Mouse (Mus musculus) gastrocnemius, postnatal 4 days (tissue): Measurements from ENCODE around the gene Brf1. TPM values are rescaled to one million over a fixed set of nuclear protein-coding genes. Genes with fewer than 3 reads are reported as not detected.
A peak's percentile ranks its signal among the peaks of the same experiment; 100 is the strongest.

Experiments
- DNase-seq, 2 experiments: peaks; one replicate each; pipeline ENCODE4 v3.0.0; 2021 to 2022; ENCODE audit warnings: low spot score in 2 of 2, mixed read lengths in 2 of 2
- total RNA-seq, 2 experiments: library from RNA; stranded (reverse); gene quantifications; 2 replicates each; pipeline ENCODE4 v1.2.3; 2021

The Brf1 gene
- total RNA-seq, 2 experiments from 2014 or later: 44.2 to 52.2 TPM

DNA sequence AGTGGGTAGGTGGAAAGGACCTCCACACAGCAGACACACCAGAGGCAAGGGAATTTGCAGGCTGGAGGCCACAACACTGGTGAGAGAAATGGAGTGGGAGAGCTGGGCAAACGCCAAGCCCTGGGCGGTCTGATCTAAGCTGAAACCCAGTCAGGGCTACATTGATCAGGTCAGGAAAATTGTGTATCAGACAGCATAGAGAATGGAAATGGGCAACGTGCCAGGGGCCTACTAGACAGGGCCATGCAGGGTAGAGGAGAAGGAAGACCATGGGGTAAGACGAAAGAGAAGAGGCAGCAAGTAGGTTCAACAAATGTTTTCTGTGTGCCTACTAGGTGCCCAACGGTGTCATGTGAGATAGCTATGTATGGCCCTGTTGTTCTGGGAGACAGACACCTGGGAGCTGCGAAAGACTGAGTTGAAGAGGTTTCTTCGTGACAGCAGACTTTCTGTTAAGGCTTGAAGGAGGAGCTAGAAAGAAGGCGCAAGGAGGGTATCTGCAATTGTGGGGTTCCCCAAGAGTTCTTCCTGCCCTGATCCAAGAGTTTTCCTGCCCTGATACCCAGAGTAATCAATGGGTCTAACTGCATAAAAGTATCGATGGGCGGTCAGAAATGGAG, 59.2 kb downstream of the Brf1 start:
- DNase-seq: no peak

DNA sequence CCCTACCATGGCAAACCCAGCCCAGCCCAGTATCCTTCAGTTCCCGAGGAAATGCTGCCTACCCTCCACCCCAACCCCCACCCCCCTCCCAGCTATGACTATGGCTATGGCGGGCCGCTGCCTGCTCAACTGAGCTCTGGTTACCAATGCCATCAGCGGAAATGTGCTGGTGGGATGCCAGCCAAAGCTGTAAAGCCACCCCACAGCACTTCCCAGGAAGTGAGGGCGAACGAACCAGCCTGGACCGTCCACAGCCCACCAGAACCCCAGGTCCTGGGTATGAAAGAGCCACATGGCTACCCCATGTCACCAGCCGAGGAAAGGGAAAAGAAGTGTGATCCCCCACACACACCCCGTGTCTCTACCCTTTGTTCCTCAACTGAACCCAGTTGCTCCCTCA, 59.8 kb downstream of the Brf1 start:
- no peak for DNase-seq

DNA sequence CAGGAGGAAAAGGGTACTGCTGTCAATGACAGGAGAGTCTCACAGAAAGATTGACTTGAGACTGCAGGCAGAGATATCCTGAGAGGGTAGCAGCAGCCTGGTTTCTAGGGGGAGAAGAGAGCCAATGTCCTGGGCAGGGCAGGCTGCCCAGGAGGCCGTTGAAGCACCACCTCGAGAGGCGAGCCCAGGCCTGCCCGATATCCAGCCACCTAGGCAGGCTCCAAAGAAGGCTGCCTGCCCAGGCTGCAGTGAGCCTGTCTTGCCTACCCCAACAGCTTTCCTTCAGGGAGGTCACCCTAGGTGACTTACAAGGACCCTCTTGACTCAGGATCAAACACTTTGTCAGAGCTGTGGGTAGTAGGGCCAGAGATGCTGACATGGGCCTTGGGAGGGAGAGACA, 60.3 kb downstream of the Brf1 start:
- no peak for DNase-seq

DNA sequence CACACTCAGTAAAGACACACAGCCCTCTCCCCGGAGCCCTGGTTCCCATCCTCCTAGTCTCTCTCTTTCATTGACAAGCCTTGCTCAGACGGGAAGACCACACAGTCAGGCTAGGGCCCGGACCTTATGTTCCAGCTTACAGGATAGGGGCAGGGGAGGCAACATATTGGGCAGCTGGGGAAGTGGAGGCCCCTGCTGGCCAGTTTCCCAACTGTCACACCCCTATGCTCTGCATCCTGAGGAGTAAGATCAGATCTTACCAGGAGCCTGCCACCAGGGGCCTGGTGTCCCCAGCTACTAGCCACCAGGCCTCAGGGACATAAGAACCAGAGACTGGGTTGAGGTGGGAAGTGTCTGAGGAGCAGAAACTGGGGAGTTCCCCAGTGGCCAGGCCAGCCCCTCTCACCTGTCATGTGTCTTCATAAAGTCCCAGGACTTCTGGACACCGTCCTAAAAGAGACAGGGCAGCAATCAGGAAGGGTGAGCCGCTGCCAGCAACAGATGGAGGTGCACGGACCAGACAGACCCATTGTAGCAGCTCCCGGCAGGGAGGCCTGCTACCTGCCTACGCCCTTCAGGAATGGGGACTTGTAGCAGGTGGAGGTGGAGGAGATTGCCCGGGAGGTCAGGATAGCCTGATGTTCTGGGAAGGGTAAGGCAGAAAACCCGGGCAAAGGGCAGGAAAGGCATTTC, 61.5 kb downstream of the Brf1 start:
- DNase-seq: no peak

DNA sequence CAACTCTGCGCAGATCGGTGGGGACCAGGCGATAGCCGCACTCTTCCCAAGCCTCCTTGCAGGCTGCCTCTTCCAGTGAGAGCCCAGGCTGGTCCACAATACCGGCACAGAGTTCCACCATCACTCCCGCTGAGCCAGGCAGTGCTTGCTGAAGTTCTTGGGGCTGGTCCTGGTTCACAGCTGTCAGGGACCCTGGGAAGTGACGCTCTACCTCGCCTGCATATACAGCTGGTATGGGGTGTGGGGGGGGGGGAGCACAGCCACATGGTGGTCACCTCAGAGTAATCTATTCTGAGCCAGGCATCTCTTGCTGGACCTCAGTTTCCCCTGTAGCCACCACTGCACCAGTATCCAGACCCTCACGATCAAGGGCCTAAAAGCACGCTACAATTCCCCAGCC, 62.1 kb downstream of the Brf1 start:
- no peak for DNase-seq

DNA sequence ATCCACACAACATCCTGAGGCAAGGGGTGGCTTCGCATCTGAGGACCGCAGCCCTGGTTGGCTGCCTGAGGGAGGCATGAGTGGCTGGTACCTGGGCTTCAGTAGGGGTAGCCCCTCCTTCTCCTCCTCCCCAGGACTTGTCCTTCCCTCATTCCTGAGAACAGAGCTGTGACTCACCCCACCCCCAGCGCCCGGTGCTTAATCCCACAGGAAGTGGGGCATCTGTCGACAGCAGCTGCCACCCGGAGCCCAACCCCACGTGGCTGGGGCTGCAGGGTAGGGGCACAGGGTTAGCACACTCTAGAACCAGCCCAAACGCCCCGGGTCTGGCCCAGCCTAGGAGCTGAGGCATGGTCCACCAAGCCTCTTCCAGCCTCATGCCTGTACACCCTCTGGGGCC, 62.6 kb downstream of the Brf1 start:
- peak in 1 of 2 experiments; percentile 61 for DNase-seq

DNA sequence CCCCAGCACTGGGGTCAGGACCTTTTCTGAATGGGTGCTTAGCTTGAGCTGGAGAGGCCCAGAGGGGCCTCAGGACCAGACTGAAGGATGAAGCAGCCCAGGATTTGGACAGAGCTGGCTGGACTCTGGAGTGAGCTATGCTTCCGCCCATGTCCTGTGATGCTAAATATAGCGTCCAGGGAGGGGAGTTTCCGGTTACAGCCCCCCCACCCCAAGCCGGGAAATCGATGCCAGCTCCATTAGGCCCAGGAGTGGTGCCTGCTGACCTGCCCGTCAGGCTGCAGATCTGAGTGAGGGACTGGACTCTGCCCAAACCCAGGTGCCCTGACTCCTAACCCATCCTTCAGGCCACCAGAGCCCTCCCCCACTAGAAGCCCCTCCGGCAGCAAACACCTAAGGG, 67.9 kb downstream of the Brf1 start:
- DNase-seq: no peak

DNA sequence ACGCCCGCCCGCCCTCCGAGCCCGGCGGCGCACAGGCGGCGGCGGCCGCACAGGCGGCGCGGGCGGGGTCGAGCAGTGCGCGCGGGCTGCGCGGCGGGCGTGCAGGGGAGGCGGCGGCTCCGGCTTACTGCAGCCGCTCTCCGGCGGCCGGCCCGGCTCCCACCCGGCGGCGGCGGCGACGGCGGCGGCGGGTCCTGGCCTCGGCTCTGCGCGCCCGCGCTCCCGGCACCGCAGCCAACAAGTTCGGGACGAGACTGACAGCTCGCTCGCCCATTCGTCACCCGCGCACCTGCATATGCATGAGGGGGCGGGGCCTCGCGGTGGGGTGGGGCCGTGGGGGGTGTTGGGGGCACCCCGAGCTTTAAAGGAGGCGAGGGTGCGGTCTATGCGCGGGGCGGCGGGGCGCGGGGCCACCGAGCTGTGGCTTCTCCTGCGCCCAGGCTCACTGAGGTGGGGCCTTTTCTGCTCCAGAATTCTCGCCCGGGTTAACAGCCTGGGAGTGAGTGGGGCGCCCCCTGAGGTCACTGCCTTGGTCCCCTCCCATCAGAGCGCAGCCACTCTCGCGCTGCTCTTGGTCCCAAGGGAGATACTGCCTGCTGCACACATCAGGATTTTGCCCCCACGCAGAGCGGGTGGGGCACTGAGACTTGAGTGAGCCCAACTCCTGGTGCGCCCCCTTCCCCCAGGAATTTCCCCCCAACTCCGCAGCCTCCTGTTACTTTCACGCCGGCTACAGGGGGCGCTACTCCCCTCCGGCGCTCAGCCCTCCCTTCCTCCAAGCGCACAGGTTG, 70.7 kb downstream of the Brf1 start, which contains the start of gene Jag2:
TSS of gene Jag2 (minus strand) at position 215 of the 791 bp plus-strand sequence.
- peak in 1 of 2 experiments; percentile 58 for DNase-seq

DNA sequence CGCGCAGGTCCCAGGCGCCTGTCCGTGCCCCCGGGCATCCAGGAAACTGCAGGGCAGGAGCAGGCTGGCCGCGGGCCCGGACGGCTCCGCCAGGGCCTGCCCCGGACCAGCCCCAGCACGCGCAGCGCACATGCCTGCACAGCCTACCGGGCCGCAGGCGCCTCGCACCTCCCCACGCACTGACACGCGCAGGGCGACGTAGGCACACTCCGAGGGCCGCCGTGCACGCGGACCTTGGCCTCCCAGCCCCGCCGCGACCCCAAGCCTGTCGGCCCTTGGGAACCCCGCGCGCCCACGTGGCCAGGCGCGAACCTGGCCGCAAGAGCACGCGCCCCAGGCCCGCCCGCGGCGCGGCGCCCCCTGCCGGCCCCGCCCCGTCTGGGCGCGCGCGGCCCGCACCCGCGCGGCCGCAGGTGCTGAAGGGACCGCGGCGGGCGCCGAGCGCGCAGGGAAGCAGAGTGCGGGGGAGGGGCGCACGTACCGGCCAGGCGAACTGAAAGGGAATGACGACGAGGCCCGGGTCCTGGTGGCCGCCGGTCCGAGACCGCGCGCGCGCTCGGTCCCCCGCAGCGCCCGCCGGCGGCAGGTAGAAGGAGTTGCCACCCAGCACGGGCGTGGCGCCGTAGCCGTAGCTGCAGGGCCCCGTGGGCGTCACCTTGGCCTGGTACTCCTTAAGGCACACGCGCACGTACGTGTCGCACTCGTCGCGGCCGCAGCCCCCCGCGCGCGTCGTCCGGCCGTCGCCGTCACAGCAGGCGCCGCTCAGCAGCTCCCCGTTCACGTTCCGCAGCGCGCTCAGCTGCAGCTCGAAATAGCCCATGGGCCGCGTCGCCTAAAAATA, 71.9 kb downstream of the Brf1 start:
- DNase-seq: no peak

DNA sequence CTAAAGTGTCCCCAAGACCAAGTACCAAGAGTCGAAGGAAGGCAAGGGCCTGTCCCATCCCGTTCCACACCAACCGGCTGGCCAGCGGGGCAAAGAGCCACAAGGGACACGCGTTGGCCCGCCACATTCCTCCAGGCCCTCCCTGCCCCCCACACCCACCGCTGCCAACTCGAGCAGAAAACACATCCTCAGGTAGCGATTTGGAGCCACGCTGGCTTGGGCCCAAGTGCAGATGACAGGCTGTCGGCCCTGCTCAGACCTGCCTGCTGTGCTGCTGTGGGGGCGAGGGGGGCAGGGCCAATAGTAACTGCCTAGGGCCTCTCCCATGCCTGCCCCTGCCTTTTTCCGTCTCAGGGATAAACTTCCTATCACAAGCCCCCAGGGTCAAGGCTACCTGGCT, 73.2 kb downstream of the Brf1 start:
- DNase-seq: no peak

DNA sequence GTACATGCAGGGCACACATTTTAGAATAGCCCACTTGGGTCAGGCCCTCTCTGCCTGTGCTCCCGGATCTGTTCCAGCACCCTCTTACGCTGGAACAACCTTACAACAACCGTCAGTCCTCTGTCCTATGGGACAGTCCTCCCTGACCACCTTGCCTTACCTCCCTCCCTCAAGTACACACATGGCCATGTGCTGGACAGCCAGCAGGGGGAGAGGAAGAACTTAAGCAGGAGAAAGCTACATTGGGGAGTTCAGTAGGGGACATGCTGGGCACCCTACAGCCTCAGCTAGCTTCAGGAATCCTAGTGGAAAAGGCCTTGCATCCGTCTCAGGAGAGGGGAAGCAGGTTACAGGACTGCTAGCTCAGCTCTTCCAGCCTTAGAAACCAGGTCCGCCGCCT, 74.6 kb downstream of the Brf1 start:
- DNase-seq: no peak

DNA sequence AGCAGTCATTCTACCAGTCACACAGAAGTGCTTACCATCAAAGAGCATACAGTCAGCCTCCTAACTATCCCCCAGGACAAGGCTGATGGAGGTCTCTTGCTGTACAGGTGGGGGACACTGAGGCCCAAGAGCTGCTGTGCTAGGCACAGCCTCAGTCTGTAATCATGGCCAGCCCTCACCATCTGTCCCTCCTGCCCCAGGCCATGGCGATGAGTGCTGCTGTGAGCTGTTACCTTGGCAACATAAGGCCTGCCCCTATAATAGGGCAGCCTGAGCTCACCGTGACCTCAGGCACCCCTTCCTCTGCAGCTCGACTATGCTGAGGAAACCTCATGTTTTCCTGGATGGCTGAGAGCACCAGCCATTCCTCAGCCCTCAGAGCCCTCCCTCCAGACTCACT, 78.0 kb downstream of the Brf1 start:
- DNase-seq: no peak

DNA sequence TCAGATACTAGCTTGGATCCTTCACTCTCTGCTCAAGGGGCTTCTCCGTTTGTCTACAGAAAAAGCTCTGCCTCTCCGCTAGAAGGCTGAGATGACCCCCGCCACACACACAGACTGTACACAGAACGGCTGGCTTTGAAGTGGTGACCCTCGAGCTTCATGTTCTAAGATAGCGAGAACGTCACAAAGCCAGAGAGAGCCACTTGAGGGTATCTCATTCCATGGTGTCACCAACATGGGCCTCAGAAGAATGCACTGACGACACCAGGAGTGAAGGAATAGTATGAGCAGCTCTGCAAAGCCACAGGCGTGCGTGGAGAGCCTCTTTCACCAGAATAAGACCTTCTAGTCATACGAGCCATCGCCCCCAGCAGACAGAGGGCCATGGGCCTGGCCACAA, 79.0 kb downstream of the Brf1 start:
- no peak for DNase-seq

DNA sequence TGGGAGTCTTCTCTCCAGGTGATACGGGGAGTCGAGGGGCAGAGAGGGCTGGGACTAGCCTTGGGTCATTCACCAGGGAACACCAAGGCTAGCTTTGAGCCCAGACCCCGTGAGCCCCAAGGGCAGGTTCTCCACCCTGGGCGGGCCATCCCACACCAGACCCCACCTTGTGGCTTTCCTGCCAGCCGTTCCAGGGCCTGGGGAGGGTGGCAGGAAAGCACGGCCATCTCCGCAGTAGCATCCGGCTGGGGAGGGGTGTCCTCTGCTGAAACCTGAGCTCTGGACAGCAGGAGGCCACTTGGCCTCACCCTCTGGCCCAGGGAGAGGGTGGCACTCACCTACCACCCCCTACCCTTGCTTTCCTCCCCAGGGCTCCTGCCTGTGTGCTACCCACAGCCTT, 82.6 kb downstream of the Brf1 start:
- DNase-seq: no peak

DNA sequence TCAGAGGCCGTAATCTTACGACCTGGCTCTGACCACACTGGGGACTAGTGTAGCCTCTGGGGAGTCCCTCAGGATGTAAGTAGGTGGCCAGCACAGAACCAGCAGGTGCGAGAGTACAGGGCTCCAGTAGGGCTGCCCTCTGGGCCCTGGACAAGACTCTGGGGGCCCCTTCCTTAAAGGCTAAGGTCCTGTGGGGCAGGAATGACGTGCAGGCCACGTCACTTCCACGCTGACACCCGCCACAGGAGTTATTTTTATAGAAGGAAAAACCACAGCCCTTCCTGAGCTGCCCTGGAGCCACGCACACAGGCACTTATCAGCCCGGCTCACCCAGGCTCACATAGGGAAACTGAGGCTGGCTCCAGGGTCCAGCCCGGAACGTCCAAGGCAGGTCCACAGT, 83.0 kb downstream of the Brf1 start:
- no peak for DNase-seq

DNA sequence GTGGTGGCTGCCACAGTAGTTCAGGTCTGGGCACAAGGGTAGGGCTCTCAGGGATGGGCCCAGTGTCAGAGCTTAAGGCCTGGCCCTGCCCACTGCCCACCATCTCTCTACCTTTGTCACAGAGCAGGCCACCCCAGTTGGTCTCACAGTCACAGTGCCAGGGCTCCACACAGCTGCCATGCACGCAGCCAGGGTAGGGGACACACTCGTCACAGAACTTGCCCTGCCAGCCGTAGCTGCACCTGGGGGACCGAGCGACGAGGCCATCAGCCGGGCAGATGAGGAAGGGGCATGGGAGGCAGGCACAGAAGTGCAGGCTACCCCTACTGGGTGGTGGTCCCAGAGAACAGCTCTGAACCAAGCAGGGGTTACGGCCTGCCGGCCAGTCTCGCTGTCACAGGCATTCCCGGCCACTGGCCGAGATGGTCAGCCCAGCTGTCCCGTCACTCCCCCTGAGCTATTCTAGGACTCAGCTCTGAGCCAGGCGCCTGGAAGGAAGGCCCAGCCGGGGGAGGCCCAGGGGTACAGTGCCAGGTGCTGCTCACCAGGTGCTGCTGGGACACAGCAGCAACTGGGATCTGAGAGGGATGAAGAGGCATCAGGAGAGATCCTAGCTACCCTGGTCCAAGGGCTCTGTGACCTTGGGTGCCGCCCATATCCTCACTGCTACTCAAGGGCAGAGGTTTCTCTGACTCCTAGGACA, 83.7 kb downstream of the Brf1 start:
- peak in 1 of 2 experiments; percentile 67 for DNase-seq

DNA sequence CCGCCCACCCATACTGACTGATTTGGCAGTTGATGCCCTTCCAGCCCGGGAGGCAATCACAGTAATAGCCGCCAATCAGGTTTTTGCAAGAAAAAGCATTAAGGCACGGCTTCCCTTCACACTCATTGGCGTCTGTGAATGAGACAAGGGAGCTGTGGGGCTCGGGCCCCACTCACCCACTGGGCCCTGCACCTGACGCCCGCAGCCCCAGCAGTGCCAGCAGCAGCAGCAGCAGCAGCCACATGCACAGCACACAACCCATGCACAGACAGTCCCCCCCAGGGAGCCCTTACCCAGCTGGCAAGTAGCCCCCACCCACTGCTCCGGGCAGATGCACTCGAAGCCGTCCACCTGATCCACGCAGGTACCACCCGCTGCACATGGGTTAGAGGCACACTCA, 84.9 kb downstream of the Brf1 start:
- no peak for DNase-seq

DNA sequence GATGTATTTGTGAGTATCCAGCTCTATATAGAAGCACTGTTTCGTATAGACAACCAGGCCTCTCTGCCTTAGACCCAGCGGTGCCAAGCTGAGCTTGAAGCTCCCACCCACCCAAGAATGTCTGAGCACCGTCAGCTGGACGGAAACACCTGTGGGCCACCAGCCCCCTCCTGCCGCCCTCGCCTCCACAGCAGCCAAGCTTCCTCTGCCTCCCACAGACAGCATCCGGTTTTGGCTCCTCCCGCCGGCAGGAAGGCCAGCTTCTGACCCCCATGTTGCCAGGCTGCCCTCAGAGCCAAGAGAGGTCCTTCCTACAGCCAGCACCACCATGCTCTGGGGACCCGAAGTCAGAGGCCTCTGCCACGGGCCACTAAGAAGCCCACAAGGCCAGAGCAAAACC, 86.0 kb downstream of the Brf1 start:
- no peak for DNase-seq

DNA sequence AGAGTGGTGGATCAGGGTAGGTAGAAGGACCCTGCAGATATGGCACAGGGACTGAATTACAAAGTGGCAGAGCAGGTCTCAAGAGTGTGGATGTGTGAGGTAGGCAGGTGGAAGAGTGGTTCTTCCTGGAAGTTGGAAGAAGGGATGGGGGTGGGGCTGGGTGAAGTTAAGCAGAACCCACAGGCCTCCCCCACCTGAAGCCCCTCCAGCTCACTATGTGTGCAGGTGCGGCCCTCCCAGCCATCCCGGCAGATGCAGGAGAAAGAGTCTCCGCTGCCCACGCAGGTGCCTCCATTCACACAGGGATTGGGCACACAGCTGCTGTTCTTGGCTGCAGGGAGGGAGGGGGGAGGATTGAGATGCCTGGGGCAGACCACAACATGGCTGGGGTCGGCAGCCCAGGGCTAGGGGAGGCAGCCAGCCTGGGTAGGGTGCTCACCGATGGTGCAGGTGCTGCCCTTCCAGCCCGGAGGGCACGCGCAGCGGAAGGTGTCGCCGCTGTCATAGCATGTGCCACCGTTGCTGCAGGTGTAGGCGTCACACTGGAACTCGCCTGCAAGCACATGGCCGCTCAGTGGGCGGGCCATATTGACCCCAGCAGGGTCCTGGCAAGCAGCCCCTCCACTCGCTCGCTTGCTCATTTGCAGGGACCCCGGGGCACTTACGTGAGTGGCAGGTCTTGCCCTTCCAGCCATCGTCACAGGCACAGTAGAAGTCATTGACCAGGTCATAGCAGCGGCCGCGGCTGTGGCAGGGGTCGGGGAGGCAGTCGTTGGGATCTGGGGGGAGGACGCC, 87.4 kb downstream of the Brf1 start:
- DNase-seq: no peak

DNA sequence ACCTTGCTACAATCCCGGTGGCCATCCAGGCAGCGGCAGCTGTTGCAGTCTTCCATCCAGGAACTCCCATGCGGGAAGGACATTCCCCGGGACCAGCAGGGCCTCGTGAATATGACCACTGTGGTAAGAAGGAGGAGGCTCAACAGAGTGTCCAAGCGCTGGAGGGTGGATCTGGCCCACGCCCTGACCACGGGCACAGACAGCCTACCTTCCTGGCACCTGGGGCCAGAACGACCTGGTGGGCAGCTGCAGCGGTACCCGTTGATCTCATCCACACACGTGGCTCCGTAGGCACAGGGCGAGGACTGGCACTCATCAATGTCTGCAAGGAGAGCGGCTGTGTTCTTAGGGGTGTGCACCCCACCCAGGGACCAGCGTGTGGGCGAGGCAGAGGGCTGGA, 88.8 kb downstream of the Brf1 start:
- no peak for DNase-seq
